Mouse (Mus musculus): ENCODE data around the gene Prrt1. TPM values are rescaled to one million over a fixed set of nuclear protein-coding genes. Genes with fewer than 3 reads are reported as not detected.

The Prrt1 gene
- polyA plus RNA-seq, 2 experiments: 0.94 to 5.7 TPM

- H3K27ac ChIP-seq (replicated peaks; ENCODE audit: low read depth, low read length): no peak overlapping the region
- no peaks in the 10 kb centered on the region for H3K9me3 ChIP-seq (ENCODE audit: control insufficient read depth, low read length)
- no peak overlapping the region for H3K9ac ChIP-seq (ENCODE audit: low read depth, low read length, severe bottlenecking)
- ATAC-seq (ENCODE audit: low FRiP score, low read depth) (no peak), DNase-seq (ENCODE audit: low spot score) (no peak)
- WGBS: 88% methylated on average over 12 of the region's 12 CpGs
- no peak overlapping the region; the same call in 1 of the 2 replicates for H3K4me3 ChIP-seq (replicated peaks; ENCODE audit: low read length)
- TF ChIP-seq POLR2A (IDR thresholded peaks at IDR 0.05; ENCODE audit: borderline replicate concordance, extremely low read depth, insufficient read depth, insufficient read length): no peak
- H3K36me3 ChIP-seq (ENCODE audit: control insufficient read depth, insufficient read depth, low read length): peaks cover 22% of the 10 kb centered on the region
- no peak overlapping the region for H3K4me2 ChIP-seq (replicated peaks; ENCODE audit: low read depth, low read length, severe bottlenecking)
- peaks cover 28% of the 10 kb centered on the region for H3K4me1 ChIP-seq (ENCODE audit: control insufficient read depth, insufficient read depth, low read length)
- no peaks in the 10 kb centered on the region for H3K27me3 ChIP-seq (ENCODE audit: control insufficient read depth, insufficient read depth, low read length)
Measured at GRCm38 (mm10) chr17:34601796-34602195, 27.5 kb upstream of the Prrt1 start.

DNA sequence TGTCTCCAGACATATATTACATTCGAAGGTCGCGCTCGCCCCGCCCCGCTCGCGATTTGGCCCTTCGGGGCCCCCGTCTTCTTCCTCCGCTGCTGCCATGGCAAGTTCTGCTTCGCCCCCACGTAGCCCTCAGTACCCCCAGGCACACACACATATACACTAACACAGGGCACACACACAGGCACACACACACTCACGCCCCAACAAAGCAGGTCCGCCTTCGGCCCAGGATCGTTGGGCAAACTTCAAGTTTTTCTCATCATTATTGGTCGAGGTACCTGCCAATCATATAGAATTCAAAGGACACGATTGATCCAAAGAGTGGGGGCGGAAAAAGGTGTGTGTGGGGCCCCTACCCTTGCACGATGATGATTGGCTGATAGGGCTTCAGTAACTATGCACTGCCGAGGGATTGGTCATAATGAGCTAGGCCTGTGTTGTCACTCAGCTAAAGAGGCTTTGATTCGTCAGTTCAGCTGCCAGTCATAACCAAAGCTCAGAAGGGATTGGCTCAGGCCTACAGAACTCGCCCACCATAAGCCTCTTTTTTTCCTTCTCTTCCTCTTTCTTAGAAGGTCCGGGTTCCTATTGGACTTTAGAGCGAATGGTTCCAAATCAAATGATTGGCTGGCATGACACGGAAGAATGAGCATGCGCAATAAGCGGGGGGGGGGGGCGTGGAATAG lies 25.8 kb upstream of the Prrt1 start, which contains the start of gene Rnf5:
Gene Rnf5 (minus strand): TSS at position 316 of the 686 bp plus-strand sequence.
- ATAC-seq (ENCODE audit: low FRiP score, low read depth) (peak; percentile 95), DNase-seq (ENCODE audit: low spot score) (peak; percentile 100)
- no peak for TF ChIP-seq POLR2A (IDR thresholded peaks at IDR 0.05; ENCODE audit: borderline replicate concordance, extremely low read depth, insufficient read depth, insufficient read length)
- Histone ChIP-seq H3K4me2 (replicated peaks; ENCODE audit: low read depth, low read length, severe bottlenecking) (peak within 1 kb of the TSS; percentile 92), H3K9ac (ENCODE audit: low read depth, low read length, severe bottlenecking) (peak within 1 kb of the TSS; percentile 55), H3K9me3 (ENCODE audit: control insufficient read depth, low read length) (no peaks in the 10 kb centered on the region), H3K4me3 (replicated peaks; ENCODE audit: low read length) (peak within 1 kb of the TSS; percentile 95), H3K27me3 (ENCODE audit: control insufficient read depth, insufficient read depth, low read length) (no peaks in the 10 kb centered on the region), H3K27ac (replicated peaks; ENCODE audit: low read depth, low read length) (peak within 1 kb of the TSS; percentile 71), H3K36me3 (ENCODE audit: control insufficient read depth, insufficient read depth, low read length) (peaks cover 27% of the 10 kb centered on the region), H3K4me1 (ENCODE audit: control insufficient read depth, insufficient read depth, low read length) (peaks cover 24% of the 10 kb centered on the region)
- under 1% methylated on average over 29 of the region's 30 CpGs for WGBS

DNA sequence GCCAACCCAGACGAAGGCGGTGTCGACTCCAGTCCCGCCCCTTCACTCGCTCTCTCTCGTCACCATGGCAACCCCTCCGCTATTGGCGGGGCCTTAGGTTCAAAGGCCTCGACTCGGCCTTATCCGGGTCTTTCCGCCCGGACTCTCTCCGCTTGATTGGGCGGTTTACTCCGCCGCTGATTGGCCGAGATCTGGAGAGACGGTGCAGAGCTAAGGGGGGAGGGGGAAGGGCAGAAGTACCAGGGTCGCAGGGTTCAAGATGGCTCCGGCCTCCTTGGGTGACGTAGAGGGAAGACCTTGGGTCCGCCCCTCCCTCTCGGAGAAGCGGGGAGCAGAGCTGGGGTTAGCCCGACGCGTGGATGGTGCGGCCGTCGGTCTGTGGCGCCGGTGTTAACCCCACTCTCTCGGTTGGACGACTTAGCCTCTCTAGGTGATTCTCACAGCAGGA lies 25.2 kb upstream of the Prrt1 start, which contains the start of gene Agpat1:
Gene Agpat1 (plus strand): TSS at position 202 of the 448 bp plus-strand sequence.
- Histone ChIP-seq H3K27ac (replicated peaks; ENCODE audit: low read depth, low read length) (peak within 1 kb of the TSS; percentile 71), H3K9me3 (ENCODE audit: control insufficient read depth, low read length) (no peaks in the 10 kb centered on the region), H3K9ac (ENCODE audit: low read depth, low read length, severe bottlenecking) (peak within 1 kb of the TSS; percentile 88), H3K4me3 (replicated peaks; ENCODE audit: low read length) (peak within 1 kb of the TSS; percentile 95), H3K4me2 (replicated peaks; ENCODE audit: low read depth, low read length, severe bottlenecking) (peak within 1 kb of the TSS; percentile 92), H3K36me3 (ENCODE audit: control insufficient read depth, insufficient read depth, low read length) (peaks cover 30% of the 10 kb centered on the region), H3K27me3 (ENCODE audit: control insufficient read depth, insufficient read depth, low read length) (no peaks in the 10 kb centered on the region), H3K4me1 (ENCODE audit: control insufficient read depth, insufficient read depth, low read length) (peaks cover 26% of the 10 kb centered on the region)
- no peak for TF ChIP-seq POLR2A (IDR thresholded peaks at IDR 0.05; ENCODE audit: borderline replicate concordance, extremely low read depth, insufficient read depth, insufficient read length)
- WGBS: 0% methylated on average over 35 of the region's 35 CpGs
- DNase-seq (ENCODE audit: low spot score): peak; percentile 100
- ATAC-seq (ENCODE audit: low FRiP score, low read depth): peak; percentile 89

GRCm38 (mm10) chr17:34604511-34605237 lies 24.7 kb upstream of the Prrt1 start:
- peaks cover 30% of the 10 kb centered on the region for H3K36me3 ChIP-seq (ENCODE audit: control insufficient read depth, insufficient read depth, low read length)
- 12% methylated on average over 24 of the region's 24 CpGs for WGBS
- H3K4me2 ChIP-seq (replicated peaks; ENCODE audit: low read depth, low read length, severe bottlenecking): peak overlapping the region; percentile 92
- DNase-seq (ENCODE audit: low spot score) (no peak), ATAC-seq (ENCODE audit: low FRiP score, low read depth) (no peak; the same call in 1 of the 2 replicates)
- no peak for TF ChIP-seq POLR2A (IDR thresholded peaks at IDR 0.05; ENCODE audit: borderline replicate concordance, extremely low read depth, insufficient read depth, insufficient read length)
- H3K4me3 ChIP-seq (replicated peaks; ENCODE audit: low read length): peak overlapping the region; percentile 95
- peak overlapping the region; percentile 88 for H3K9ac ChIP-seq (ENCODE audit: low read depth, low read length, severe bottlenecking)
- H3K27me3 ChIP-seq (ENCODE audit: control insufficient read depth, insufficient read depth, low read length): no peaks in the 10 kb centered on the region
- peak overlapping the region; percentile 71 for H3K27ac ChIP-seq (replicated peaks; ENCODE audit: low read depth, low read length)
- no peaks in the 10 kb centered on the region for H3K9me3 ChIP-seq (ENCODE audit: control insufficient read depth, low read length)
- peaks cover 26% of the 10 kb centered on the region for H3K4me1 ChIP-seq (ENCODE audit: control insufficient read depth, insufficient read depth, low read length)

DNA sequence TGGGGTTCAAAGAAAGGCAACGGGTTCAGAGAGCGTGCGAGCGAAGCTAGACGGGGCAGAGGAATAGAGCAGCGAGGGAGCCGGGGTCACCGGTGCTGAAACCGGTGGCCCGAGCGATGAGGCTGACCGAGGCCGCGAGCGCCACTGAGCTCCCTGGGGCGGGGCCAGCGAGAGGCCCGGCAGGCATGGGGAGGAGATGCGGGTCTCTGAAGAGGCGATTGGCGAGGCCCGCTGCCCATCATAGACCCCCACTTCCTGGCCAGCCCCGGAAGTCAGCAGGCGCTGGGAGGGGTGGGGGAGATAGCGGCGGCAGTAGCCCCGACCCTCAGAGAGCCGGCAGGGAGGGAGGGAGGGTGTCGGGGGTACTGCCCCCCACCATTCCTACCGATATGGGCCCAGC lies 23.7 kb upstream of the Prrt1 start:
- no peaks in the 10 kb centered on the region for H3K27me3 ChIP-seq (ENCODE audit: control insufficient read depth, insufficient read depth, low read length)

More for the DNA sequence above, 23.7 kb upstream of the Prrt1 start:
- WGBS: 0% methylated on average over 23 of the region's 30 CpGs
- Histone ChIP-seq H3K9ac (ENCODE audit: low read depth, low read length, severe bottlenecking) (peak overlapping the region; percentile 88), H3K36me3 (ENCODE audit: control insufficient read depth, insufficient read depth, low read length) (peaks cover 26% of the 10 kb centered on the region), H3K4me2 (replicated peaks; ENCODE audit: low read depth, low read length, severe bottlenecking) (peak overlapping the region; percentile 92), H3K27ac (replicated peaks; ENCODE audit: low read depth, low read length) (peak overlapping the region; percentile 44), H3K9me3 (ENCODE audit: control insufficient read depth, low read length) (no peaks in the 10 kb centered on the region), H3K4me3 (replicated peaks; ENCODE audit: low read length) (peak overlapping the region; percentile 95), H3K4me1 (ENCODE audit: control insufficient read depth, insufficient read depth, low read length) (peaks cover 26% of the 10 kb centered on the region)
- TF ChIP-seq POLR2A (IDR thresholded peaks at IDR 0.05; ENCODE audit: borderline replicate concordance, extremely low read depth, insufficient read depth, insufficient read length): 0 out of 2 replicates have a peak, but pooled peaks have one; percentile 73
- ATAC-seq (ENCODE audit: low FRiP score, low read depth) (peak; percentile 50), DNase-seq (ENCODE audit: low spot score) (peak; percentile 96)
